Mouse (Mus musculus) stomach, postnatal 0 days (tissue): Measurements from ENCODE around the gene Cyp8b1.

Source experiments
- CTCF ChIP-seq: IDR thresholded peaks from 2 replicates; pipeline ENCODE4 v1.5.1; 2016; ENCODE audit warnings: antibody characterized with exemption, low read depth, mild to moderate bottlenecking, moderate library complexity
- EP300 ChIP-seq: optimal IDR thresholded peaks from 2 replicates; pipeline ENCODE3; 2016; ENCODE audit warnings: antibody characterized with exemption

DNA sequence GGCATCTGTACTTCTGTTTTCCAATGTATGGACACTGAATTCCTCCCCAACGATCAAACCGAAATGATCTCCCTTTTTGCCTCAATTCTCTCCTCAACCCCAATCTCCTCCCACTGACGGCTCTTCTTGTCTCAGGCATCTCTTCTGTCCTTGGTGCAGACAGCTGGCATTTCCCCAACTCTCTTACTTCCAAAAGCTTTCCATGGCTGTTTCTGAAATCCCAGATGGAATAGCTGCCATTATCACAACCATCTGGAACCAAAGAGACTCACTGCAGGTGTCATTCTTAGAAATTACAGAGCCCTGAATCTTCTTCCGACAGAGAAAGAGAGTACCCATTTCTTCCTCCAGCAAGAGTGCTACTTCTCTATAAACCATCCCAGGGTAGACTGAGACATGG lies 18.8 kb upstream of the Cyp8b1 start:
- TF ChIP-seq CTCF (no peak), EP300 (no peak)
